Mouse (Mus musculus): ENCODE data around the gene Rps6kl1.
A peak's percentile ranks its signal among the peaks of the same experiment; 100 is the strongest.

DNA sequence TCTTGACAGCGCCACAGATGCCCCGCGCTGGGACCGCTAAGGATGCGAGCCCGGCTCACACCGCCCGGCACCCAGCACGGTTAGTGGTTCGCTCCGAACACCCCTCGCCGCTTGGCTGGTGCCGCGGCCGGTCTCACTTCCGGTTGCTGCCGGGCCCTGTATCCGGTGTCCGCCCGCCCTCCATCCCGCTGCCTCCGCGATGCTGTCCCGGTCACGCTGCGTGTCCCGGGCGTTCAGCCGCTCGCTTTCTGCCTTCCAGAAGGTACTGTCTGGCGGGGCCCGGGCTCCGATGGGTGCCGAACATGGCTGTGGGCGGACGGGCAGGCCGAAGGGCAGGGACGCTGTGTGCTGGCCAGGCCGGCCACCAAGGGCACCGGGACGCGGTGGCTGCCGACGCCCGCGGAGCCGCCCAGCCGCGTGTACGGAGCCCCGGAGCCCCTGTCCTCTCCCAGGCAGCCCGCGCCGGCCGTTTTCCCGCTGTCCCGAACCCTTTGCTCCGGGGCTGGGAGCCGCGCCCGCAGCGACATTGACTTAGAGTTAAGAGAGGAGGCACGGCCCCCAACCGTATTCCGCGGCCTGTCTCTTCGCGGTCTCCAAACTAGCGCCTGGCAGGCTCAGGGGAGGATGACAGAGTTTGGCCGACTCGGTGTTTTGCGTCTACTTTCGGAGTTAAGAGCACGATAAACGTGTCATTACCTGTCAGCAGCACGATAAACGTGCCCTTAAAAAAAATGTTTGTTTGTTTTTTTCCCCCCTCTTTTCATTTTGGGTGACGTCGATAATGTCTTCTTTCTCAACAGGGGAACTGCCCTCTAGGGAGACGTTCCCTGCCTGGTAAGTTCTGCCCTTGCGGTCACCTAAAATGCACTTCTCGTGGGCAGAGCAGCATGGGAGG, 40.1 kb downstream of the Rps6kl1 start, which contains the start of the genes Prox2 and Dlst:
- TF ChIP-seq USF1 (IDR thresholded peaks at IDR 0.05; ENCODE audit: low read depth, low read length) (no peak), EP300 (IDR thresholded peaks at IDR 0.05; ENCODE audit: low read depth in 1 of 2, low read length in 2 of 2) (no peak), TBP (IDR thresholded peaks at IDR 0.05; ENCODE audit: low read depth, low read length) (peak; percentile 54; the same call in 1 of the 2 replicates), MAX (IDR thresholded peaks at IDR 0.05; ENCODE audit: low read length) (no peak), POLR2AphosphoS5 (IDR thresholded peaks at IDR 0.05; ENCODE audit: borderline replicate concordance, low read depth, low read length) (no peak), CHD2 (IDR thresholded peaks at IDR 0.05; ENCODE audit: low read length) (no peak), HCFC1 (IDR thresholded peaks at IDR 0.05; ENCODE audit: low read depth, low read length) (peak; percentile 89), POLR2AphosphoS2 (IDR thresholded peaks at IDR 0.05; ENCODE audit: low read length) (peak; percentile 87), TAL1 (IDR thresholded peaks at IDR 0.05; ENCODE audit: low read length) (no peak)

Data from MEL (cell line).